Mouse (Mus musculus) heart, postnatal 0 days (tissue): Measurements from ENCODE around the gene Sh3bp4. TPM values are rescaled to one million over a fixed set of nuclear protein-coding genes. Genes with fewer than 3 reads are reported as not detected.

Experiments used
- ATAC-seq: fragments of 200-750 bp; cut with Nextera tagmentation; 2 replicates; pipeline ENCODE4 v1.8.0; 2017; ENCODE audit warnings: low read depth, moderate number of reproducible peaks, moderate library complexity; ENCODE audit not compliant: insufficient read depth
- DNase-seq: peaks from one replicate; pipeline ENCODE4 v3.0.0-alpha.2; 2016; ENCODE audit warnings: low spot score
- H3K27ac ChIP-seq: fragments of 300-500 bp; sonication (generic); 2 replicates; pipeline ENCODE4 v1.5.1; 2014; ENCODE audit warnings: low read depth, mild to moderate bottlenecking
- H3K27me3 ChIP-seq: fragments of 300-500 bp; sonication (generic); 2 replicates; pipeline ENCODE4 v1.6.1; 2014; ENCODE audit warnings: low read length, mixed read lengths; ENCODE audit not compliant: control insufficient read depth, insufficient read depth
- H3K36me3 ChIP-seq: fragments of 300-500 bp; sonication (generic); replicated peaks from 2 replicates; pipeline ENCODE4 v1.6.1; 2014; ENCODE audit warnings: low read length, mixed read lengths; ENCODE audit not compliant: control insufficient read depth, insufficient read depth
- H3K4me1 ChIP-seq: fragments of 300-500 bp; sonication (generic); 2 replicates; pipeline ENCODE4 v1.6.1; 2014; ENCODE audit warnings: antibody characterized with exemption; ENCODE audit not compliant: control insufficient read depth, insufficient read depth
- H3K4me2 ChIP-seq: fragments of 300-500 bp; sonication (generic); 2 replicates; pipeline ENCODE4 v1.6.1; 2014; ENCODE audit warnings: low read depth, mild to moderate bottlenecking, low read length, moderate library complexity
- H3K4me3 ChIP-seq: fragments of 300-500 bp; sonication (generic); 2 replicates; pipeline ENCODE4 v1.5.1; 2014; ENCODE audit warnings: low read depth, low read length
- H3K9ac ChIP-seq: fragments of 300-500 bp; sonication (generic); replicated peaks from 2 replicates; pipeline ENCODE4 v1.6.1; 2014; ENCODE audit warnings: low read depth, low read length, mixed read lengths
- H3K9me3 ChIP-seq: fragments of 300-500 bp; sonication (generic); replicated peaks from 2 replicates; pipeline ENCODE4 v1.6.1; 2016; ENCODE audit warnings: low read length; ENCODE audit not compliant: control insufficient read depth
- CTCF ChIP-seq: IDR thresholded peaks from 2 replicates; pipeline ENCODE4 v1.5.1; 2016; ENCODE audit warnings: antibody characterized with exemption, control low read depth, low read depth
- EP300 ChIP-seq: IDR thresholded peaks from 2 replicates; pipeline ENCODE4 v1.6.1; 2016; ENCODE audit warnings: antibody characterized with exemption, low read depth
- WGBS: fragments of 180-500 bp; shearing (Covaris S2); extraction: QIAGEN DNeasy Blood & Tissue Kit; methylation state at CpG from one replicate; pipeline ENCODE4 v1.1.7; 2014; 5-methylcytosine and 5-hydroxymethylcytosine counted together
- polyA plus RNA-seq: library from polyadenylated mRNA; unstranded; fragments of >200 nt; fragmentation: Nextera tagmentation; extraction: Ambion mirVana; gene quantifications from 2 replicates; pipeline ENCODE4 v1.2.1, GENCODE M21; 2015
- total RNA-seq: library from RNA; depleted of rRNA; stranded (reverse); fragments of >200 nt; gene quantifications from 2 replicates; pipeline ENCODE4 v1.2.3, GENCODE M21; 2014; ENCODE audit warnings: low replicate concordance; rRNA removed

Gene Sh3bp4
- total RNA-seq = 50.6 and 74.8 TPM in 2 replicates
- 11.0 and 15.1 TPM in 2 replicates for polyA plus RNA-seq

DNA sequence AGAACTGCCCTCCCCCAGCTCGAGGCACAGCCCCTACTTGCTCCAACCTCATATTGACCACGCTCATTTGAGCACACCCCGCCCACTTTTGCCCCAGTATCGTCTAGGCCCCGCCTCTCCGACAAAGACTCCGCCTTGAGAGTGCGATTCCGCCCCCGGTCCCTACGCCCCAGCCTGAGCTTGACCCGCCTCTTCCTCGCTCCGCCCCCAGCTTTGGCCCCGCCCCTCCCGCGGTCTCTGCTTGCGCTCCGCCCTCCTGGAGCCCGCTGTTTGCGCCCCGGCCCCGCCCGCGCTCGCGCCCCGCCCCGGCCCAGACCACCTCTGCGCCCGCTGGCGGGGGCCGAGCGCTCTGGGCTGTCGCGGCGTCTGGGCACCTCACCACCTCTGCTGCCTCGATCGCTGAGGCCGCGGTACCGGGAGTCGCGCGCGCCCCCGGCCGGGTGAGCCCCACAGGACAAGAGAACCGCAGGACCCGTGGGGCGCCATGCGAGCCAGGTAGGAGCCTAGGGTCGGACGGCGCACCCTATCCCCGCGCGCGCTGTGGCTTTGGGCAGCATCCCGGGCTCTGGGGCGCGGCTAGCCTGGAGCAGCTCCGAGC, at the start of gene Sh3bp4:
Gene Sh3bp4 (plus strand): TSS at position 313 of the 598 bp plus-strand sequence.
- peaks cover 12% of the 10 kb centered on the region for H3K4me1 ChIP-seq
- under 1% methylated on average over 54 of the region's 63 CpGs for WGBS

DNA sequence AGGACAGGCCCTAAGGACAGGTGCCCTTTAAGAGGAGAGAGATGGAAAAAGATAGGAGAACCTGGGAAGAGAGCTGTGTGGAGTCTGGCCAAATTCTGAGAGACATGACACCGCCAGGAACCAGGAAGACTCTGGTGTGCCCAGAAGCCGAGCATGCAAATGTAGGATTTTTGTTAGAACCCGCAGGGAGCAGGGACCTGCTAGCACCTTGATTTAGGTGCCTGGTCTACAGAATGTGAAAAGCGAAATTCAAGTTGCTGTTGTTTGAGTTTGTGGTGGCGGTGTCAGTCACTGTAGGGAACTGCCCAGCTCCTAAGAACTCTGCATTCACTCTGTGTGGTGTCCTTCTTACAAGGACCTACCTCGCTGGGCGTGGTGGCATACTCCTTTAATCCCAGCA, 47.2 kb upstream of the Sh3bp4 start:
- TF ChIP-seq EP300 (no peak), CTCF (no peak)
- WGBS = 83% methylated on average over 7 of the region's 7 CpGs
- Histone ChIP-seq H3K27ac (no peak overlapping the region), H3K36me3 (no peaks in the 10 kb centered on the region), H3K9me3 (no peaks in the 10 kb centered on the region), H3K4me1 (peaks cover 3% of the 10 kb centered on the region; the same call in 1 of the 2 replicates), H3K9ac (no peak overlapping the region), H3K4me2 (no peak overlapping the region), H3K27me3 (no peaks in the 10 kb centered on the region), H3K4me3 (no peak overlapping the region)
- DNase-seq (no peak), ATAC-seq (no peak)

More for the DNA sequence above, at the start of gene Sh3bp4:
- H3K27ac ChIP-seq = peak within 1 kb of the TSS; percentile 93
- no peak; the same call in 1 of the 2 replicates for TF ChIP-seq CTCF
- no peak for TF ChIP-seq EP300
- no peaks in the 10 kb centered on the region for H3K27me3 ChIP-seq
- H3K4me2 ChIP-seq = peak within 1 kb of the TSS; percentile 87
- DNase-seq (peak; percentile 100), ATAC-seq (peak; percentile 95)
- H3K36me3 ChIP-seq = no peaks in the 10 kb centered on the region
- H3K4me3 ChIP-seq = peak within 1 kb of the TSS; percentile 98
- H3K9me3 ChIP-seq = no peaks in the 10 kb centered on the region
- H3K9ac ChIP-seq = peak within 1 kb of the TSS; percentile 95

DNA sequence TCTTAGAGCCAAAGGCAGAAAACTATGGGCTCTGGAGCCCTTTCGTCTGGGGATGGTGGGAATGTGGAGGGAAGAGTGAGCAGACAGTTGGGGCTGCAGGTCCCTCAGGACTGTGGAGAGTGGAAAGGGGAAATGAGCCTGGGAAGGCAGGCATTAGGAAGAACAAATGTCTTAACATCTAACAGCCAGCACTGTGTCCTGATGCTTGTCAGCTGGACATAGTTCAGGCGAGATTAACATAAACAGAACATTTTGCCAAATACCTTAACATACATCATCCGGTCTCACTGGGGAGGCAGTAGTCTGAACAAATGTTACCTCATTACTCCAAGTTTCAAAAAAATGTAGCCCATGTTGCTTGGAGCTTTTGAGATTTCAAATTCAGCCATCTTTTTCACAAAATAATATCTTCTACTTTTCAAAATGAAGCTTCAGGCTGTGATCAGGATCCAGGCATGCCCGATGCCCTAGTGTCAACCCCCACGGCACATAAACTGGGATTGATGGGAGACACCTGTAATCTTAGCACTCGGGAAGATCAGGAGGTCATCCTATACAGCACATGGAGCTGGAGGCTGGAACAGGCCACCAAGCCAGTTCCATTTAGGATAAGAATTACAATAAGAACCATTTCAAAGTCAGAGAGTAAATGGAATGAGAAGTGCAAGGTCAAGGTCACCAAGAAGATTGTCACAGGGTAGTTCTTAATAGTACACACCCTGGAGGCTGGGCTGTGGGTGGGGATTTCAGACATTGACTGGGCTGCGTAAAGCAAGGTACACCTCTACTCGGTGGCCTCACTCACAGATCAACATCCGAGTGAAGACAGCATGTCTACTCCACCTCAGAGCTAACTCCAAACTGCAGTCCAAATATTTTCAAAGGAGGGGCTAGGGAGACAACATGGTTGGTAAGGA, 45.3 kb upstream of the Sh3bp4 start:
- H3K36me3 ChIP-seq = no peaks in the 10 kb centered on the region
- DNase-seq (no peak), ATAC-seq (no peak)
- no peak overlapping the region for H3K4me2 ChIP-seq
- H3K9me3 ChIP-seq = no peaks in the 10 kb centered on the region
- H3K4me1 ChIP-seq = peaks cover 3% of the 10 kb centered on the region; the same call in 1 of the 2 replicates
- no peak overlapping the region for H3K27ac ChIP-seq
- H3K27me3 ChIP-seq = no peaks in the 10 kb centered on the region
- WGBS = 64% methylated on average over 9 of the region's 9 CpGs
- H3K4me3 ChIP-seq = no peak overlapping the region
- no peak for TF ChIP-seq CTCF
- TF ChIP-seq EP300 = no peak
- H3K9ac ChIP-seq = no peak overlapping the region

DNA sequence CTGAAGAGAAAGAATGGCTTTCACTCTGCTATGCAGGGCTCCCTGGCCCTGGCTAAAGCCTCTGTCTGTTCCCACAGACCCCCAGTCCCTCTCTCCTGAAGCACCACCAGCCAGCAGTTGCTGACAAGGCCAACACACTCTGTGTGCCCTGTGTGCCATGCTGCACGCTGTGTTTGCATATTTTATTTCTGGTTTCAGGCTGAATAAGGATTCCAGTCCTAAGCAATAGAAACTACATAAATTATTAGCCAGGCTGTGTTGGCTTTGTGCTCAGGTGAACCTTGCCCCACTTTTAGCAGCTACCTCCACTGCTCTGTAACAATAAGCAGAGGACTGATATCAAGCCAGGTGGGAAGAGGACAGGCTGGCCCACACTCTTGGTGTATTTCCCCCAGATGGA, 44.2 kb upstream of the Sh3bp4 start:
- no peak overlapping the region for H3K4me2 ChIP-seq
- H3K9me3 ChIP-seq = no peaks in the 10 kb centered on the region
- DNase-seq (no peak), ATAC-seq (no peak)
- peaks cover 3% of the 10 kb centered on the region; the same call in 1 of the 2 replicates for H3K4me1 ChIP-seq
- no peak overlapping the region for H3K9ac ChIP-seq
- no peaks in the 10 kb centered on the region for H3K27me3 ChIP-seq
- TF ChIP-seq CTCF (no peak), EP300 (no peak)
- WGBS = 85% methylated on average over 1 of the region's 1 CpGs
- H3K4me3 ChIP-seq = no peak overlapping the region
- no peaks in the 10 kb centered on the region for H3K36me3 ChIP-seq
- H3K27ac ChIP-seq = no peak overlapping the region

DNA sequence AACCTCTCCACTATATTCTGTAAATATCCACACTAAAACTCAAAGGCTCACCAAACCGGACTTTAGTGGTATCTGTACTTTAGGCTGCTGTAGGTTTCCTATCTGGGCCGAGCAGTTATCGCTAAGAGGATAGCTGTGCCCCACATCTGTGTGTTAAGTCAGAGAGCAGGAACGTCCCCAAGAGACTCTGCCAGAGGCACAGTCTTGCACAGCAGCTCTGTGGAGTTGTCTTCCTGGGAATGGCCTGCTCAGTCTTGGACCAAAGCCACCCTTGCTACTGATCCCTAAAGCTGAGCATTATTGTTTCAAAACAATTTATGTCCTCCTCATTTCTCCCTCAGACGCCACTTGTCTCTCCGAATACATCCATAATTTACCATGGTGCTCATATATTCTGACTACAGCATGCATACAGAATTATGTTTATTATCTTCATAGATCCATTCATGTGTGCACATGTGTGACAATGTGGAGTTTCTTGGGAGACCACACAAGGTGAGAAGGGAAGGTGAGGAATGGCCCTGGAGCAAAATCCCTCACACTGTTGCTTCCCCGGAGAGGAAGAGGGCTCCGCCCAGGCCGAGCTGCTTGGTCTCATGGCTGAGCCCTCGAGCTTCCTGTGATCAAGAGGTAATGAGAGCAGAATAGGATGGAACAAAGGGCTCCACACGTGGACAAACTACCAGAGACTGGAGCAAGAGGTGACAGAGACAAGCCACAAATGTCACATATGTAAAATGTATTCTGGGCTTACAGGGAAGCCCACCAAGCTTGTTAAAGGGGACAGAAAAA, 40.9 kb upstream of the Sh3bp4 start:
- ATAC-seq (no peak), DNase-seq (no peak)
- no peaks in the 10 kb centered on the region for H3K36me3 ChIP-seq
- no peaks in the 10 kb centered on the region for H3K27me3 ChIP-seq
- H3K4me2 ChIP-seq = no peak overlapping the region
- H3K4me1 ChIP-seq = peaks cover 3% of the 10 kb centered on the region; the same call in 1 of the 2 replicates
- no peak overlapping the region for H3K9ac ChIP-seq
- H3K4me3 ChIP-seq = no peak overlapping the region
- H3K27ac ChIP-seq = no peak overlapping the region
- no peaks in the 10 kb centered on the region for H3K9me3 ChIP-seq
- 64% methylated on average over 11 of the region's 11 CpGs for WGBS
- TF ChIP-seq CTCF (no peak), EP300 (no peak)
